Mouse (Mus musculus) myocyte (in vitro differentiated cells): ENCODE results near the gene Stxbp3. TPM values are rescaled to one million over a fixed set of nuclear protein-coding genes. Genes with fewer than 3 reads are reported as not detected.
A peak's percentile ranks its signal among the peaks of the same experiment; 100 is the strongest.

ENCODE experiments used
- H3K27me3 ChIP-seq: one replicate; pipeline ENCODE4 v1.6.1; 2011; ENCODE audit not compliant: control insufficient read depth, insufficient read depth, insufficient read length
- H3K36me3 ChIP-seq: one replicate; pipeline ENCODE4 v1.6.1; 2011; ENCODE audit not compliant: control insufficient read depth, insufficient read depth
- H3K4me2 ChIP-seq: one replicate; pipeline ENCODE4 v1.6.1; 2011; ENCODE audit warnings: low read depth, control low read depth
- H3K4me3 ChIP-seq: one replicate; pipeline ENCODE4 v1.5.1; 2011; ENCODE audit warnings: mild to moderate bottlenecking, control low read depth, moderate library complexity
- H3K79me2 ChIP-seq: one replicate; pipeline ENCODE4 v1.6.1; 2011; ENCODE audit not compliant: control insufficient read depth, insufficient read depth
- H3ac ChIP-seq: one replicate; pipeline ENCODE4 v1.6.1; 2011; ENCODE audit not compliant: control insufficient read depth, insufficient read length
- CEBPB ChIP-seq: IDR thresholded peaks from 2 replicates; pipeline ENCODE4 v1.6.1; 2011; ENCODE audit warnings: mild to moderate bottlenecking, moderate library complexity; ENCODE audit not compliant: poor library complexity, insufficient read depth, severe bottlenecking
- E2F4 ChIP-seq: IDR thresholded peaks from one replicate; pipeline ENCODE4 v1.6.1; 2011; ENCODE audit warnings: mild to moderate bottlenecking, control low read depth, moderate library complexity; ENCODE audit not compliant: insufficient read depth
- MAX ChIP-seq: IDR thresholded peaks from one replicate; pipeline ENCODE4 v1.6.1; 2011; ENCODE audit warnings: low read depth, mild to moderate bottlenecking, control low read depth
- MYOD1 ChIP-seq, 3 experiments: IDR thresholded peaks; one replicate each; pipeline ENCODE4 v1.6.1; 2011; ENCODE audit warnings: control low read depth in 2 of 3, low read depth in 2 of 3, mild to moderate bottlenecking in 2 of 3, moderate library complexity in 1 of 3; ENCODE audit not compliant: insufficient read length in 2 of 3, control insufficient read depth in 1 of 3
- MYOG ChIP-seq, 3 experiments: IDR thresholded peaks; one replicate each; pipeline ENCODE4 v1.6.1; 2011; ENCODE audit warnings: control low read depth in 2 of 3, low read depth in 2 of 3, mild to moderate bottlenecking in 2 of 3; ENCODE audit not compliant: insufficient read length in 2 of 3, control insufficient read depth in 1 of 3, insufficient read depth in 1 of 3
- POLR2A ChIP-seq: IDR thresholded peaks from one replicate; pipeline ENCODE4 v1.6.1; 2011; ENCODE audit warnings: low read depth, mild to moderate bottlenecking, control low read depth, moderate library complexity; ENCODE audit not compliant: insufficient read length
- POLR2AphosphoS2 ChIP-seq: IDR thresholded peaks from one replicate; pipeline ENCODE4 v1.6.1; 2011; ENCODE audit warnings: low read depth, control low read depth; ENCODE audit not compliant: insufficient read length
- REST ChIP-seq: IDR thresholded peaks from one replicate; pipeline ENCODE4 v1.6.1; 2011; ENCODE audit warnings: mild to moderate bottlenecking, control low read depth, moderate library complexity; ENCODE audit not compliant: insufficient read depth, insufficient read length
- SRF ChIP-seq: IDR thresholded peaks from one replicate; pipeline ENCODE4 v1.6.1; 2011; ENCODE audit warnings: low read depth; ENCODE audit not compliant: control insufficient read depth, insufficient read length
- TCF12 ChIP-seq: IDR thresholded peaks from one replicate; pipeline ENCODE4 v1.6.1; 2011; ENCODE audit warnings: mild to moderate bottlenecking, control low read depth; ENCODE audit not compliant: poor library complexity, insufficient read depth, severe bottlenecking
- TCF3 ChIP-seq: IDR thresholded peaks from one replicate; pipeline ENCODE4 v1.6.1; 2011; ENCODE audit warnings: low read depth, control low read depth; ENCODE audit not compliant: insufficient read length
- USF1 ChIP-seq: IDR thresholded peaks from one replicate; pipeline ENCODE4 v1.6.1; 2011; ENCODE audit warnings: low read depth, mild to moderate bottlenecking, control low read depth, moderate library complexity
- polyA plus RNA-seq: library from polyadenylated mRNA; unstranded; fragments of >200 nt; fragmentation: generic; extraction: Trizol; gene quantifications from one replicate; pipeline ENCODE4 v1.2.1, GENCODE M21; 2012; ENCODE audit warnings: missing spikeins

Gene Stxbp3
- polyA plus RNA-seq, 1 experiment = 11.9 TPM

GRCm38 (mm10) chr3:108770725-108771368, 69.5 kb downstream of the Stxbp3 start:
- TF ChIP-seq CEBPB = 0 out of 2 replicates have a peak, but pooled peaks have one; percentile 20
- no peak for TF ChIP-seq USF1
- no peaks in the 10 kb centered on the region for H3K79me2 ChIP-seq
- no peak overlapping the region for H3ac ChIP-seq
- H3K4me2 ChIP-seq = peak overlapping the region; percentile 88
- no peaks in the 10 kb centered on the region for H3K27me3 ChIP-seq
- H3K4me3 ChIP-seq = no peak overlapping the region
- H3K36me3 ChIP-seq = no peaks in the 10 kb centered on the region

- no peaks in the 10 kb centered on the region for H3K27me3 ChIP-seq
- H3K4me3 ChIP-seq = no peak overlapping the region
- TF ChIP-seq MAX (no peak), MYOD1 (IDR thresholded peaks at IDR 0.05; ENCODE audit: control insufficient read depth in 1 of 3, insufficient read length in 2 of 3, low read depth in 2 of 3) (no peak), E2F4 (no peak), CEBPB (no peak), SRF (no peak), POLR2A (no peak), REST (no peak), POLR2AphosphoS2 (no peak), USF1 (no peak), MYOG (IDR thresholded peaks at IDR 0.05; ENCODE audit: control insufficient read depth in 1 of 3, insufficient read depth in 1 of 3, insufficient read length in 2 of 3, low read depth in 2 of 3) (no peak), TCF3 (no peak)
- no peak overlapping the region for H3K4me2 ChIP-seq
- no peak overlapping the region for H3ac ChIP-seq
- no peaks in the 10 kb centered on the region for H3K79me2 ChIP-seq
- no peaks in the 10 kb centered on the region for H3K36me3 ChIP-seq
These were observed 70.8 kb downstream of the Stxbp3 start for GRCm38 (mm10) chr3:108769547-108769946.

GRCm38 (mm10) chr3:108767416-108767815, 72.9 kb downstream of the Stxbp3 start:
- no peak overlapping the region for H3K4me3 ChIP-seq
- no peaks in the 10 kb centered on the region for H3K27me3 ChIP-seq
- H3K36me3 ChIP-seq = no peaks in the 10 kb centered on the region
- peak overlapping the region; percentile 54 for H3K4me2 ChIP-seq
- TF ChIP-seq MYOD1 (IDR thresholded peaks at IDR 0.05; ENCODE audit: control insufficient read depth in 1 of 3, insufficient read length in 2 of 3, low read depth in 2 of 3) (peak in 2 of 3 experiments; percentile 53 to 82), POLR2AphosphoS2 (no peak), CEBPB (0 out of 2 replicates have a peak, but pooled peaks have one; percentile 34)
- H3ac ChIP-seq = no peak overlapping the region
- H3K79me2 ChIP-seq = no peaks in the 10 kb centered on the region

GRCm38 (mm10) chr3:108766943-108767342, 73.4 kb downstream of the Stxbp3 start:
- Histone ChIP-seq H3K79me2 (no peaks in the 10 kb centered on the region), H3K27me3 (no peaks in the 10 kb centered on the region), H3ac (no peak overlapping the region), H3K4me2 (peak overlapping the region; percentile 54), H3K36me3 (no peaks in the 10 kb centered on the region), H3K4me3 (no peak overlapping the region)
- TF ChIP-seq TCF3 (no peak), USF1 (peak; percentile 72)

- H3ac ChIP-seq = no peak overlapping the region
- no peak overlapping the region for H3K4me2 ChIP-seq
- no peaks in the 10 kb centered on the region for H3K36me3 ChIP-seq
- TF ChIP-seq MAX (no peak), TCF3 (no peak), POLR2A (no peak), USF1 (no peak), POLR2AphosphoS2 (no peak), E2F4 (no peak), TCF12 (no peak), MYOG (IDR thresholded peaks at IDR 0.05; ENCODE audit: control insufficient read depth in 1 of 3, insufficient read depth in 1 of 3, insufficient read length in 2 of 3, low read depth in 2 of 3) (no peak), MYOD1 (IDR thresholded peaks at IDR 0.05; ENCODE audit: control insufficient read depth in 1 of 3, insufficient read length in 2 of 3, low read depth in 2 of 3) (no peak), REST (no peak), SRF (no peak), CEBPB (no peak)
- H3K79me2 ChIP-seq = no peaks in the 10 kb centered on the region
- no peak overlapping the region for H3K4me3 ChIP-seq
- H3K27me3 ChIP-seq = no peaks in the 10 kb centered on the region
These were observed 74.8 kb downstream of the Stxbp3 start for GRCm38 (mm10) chr3:108765476-108765875.

GRCm38 (mm10) chr3:108764976-108765375, 75.3 kb downstream of the Stxbp3 start:
- H3K4me2 ChIP-seq = no peak overlapping the region
- no peak overlapping the region for H3ac ChIP-seq
- H3K27me3 ChIP-seq = no peaks in the 10 kb centered on the region
- no peak overlapping the region for H3K4me3 ChIP-seq
- H3K36me3 ChIP-seq = no peaks in the 10 kb centered on the region
- TF ChIP-seq TCF12 = no peak
- no peak for TF ChIP-seq MAX
- TF ChIP-seq POLR2A = no peak
- TF ChIP-seq SRF = no peak
- no peak for TF ChIP-seq USF1
- TF ChIP-seq REST = no peak
- TF ChIP-seq MYOD1 (IDR thresholded peaks at IDR 0.05; ENCODE audit: control insufficient read depth in 1 of 3, insufficient read length in 2 of 3, low read depth in 2 of 3) = no peak
- no peak for TF ChIP-seq MYOG (IDR thresholded peaks at IDR 0.05; ENCODE audit: control insufficient read depth in 1 of 3, insufficient read depth in 1 of 3, insufficient read length in 2 of 3, low read depth in 2 of 3)
- TF ChIP-seq E2F4 = no peak
- no peak for TF ChIP-seq POLR2AphosphoS2
- H3K79me2 ChIP-seq = no peaks in the 10 kb centered on the region
